In the genomic region with DNA sequence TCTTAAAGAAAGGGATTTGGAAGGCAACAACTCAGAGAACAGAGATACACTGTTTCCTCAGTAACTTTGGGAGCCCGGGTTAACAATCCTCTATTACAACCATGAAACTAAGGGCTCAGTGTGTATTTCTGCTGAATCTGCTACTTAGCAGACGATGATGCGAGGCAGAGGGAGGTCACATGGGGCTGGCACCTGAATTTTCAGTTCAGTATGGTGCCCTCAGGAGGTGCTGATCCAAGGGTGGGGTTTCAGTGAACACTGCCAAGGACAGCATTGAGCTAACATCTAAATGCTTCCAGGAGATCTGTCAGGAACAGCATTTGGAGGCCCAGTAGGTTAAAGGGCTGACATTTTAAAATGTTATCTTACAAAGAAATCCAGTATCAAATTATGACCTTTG, we compare ENCODE assay signal across 10 mouse cellular contexts. TPM values are rescaled to one million over a fixed set of nuclear protein-coding genes. Genes with fewer than 3 reads are reported as not detected.
DNase-seq lines count a peak whose midpoint lies in the region; ATAC-seq lines count a peak whose summit lies in the region.
"Had no signal": no experiment of that assay in that cellular context is flagged by ENCODE, and none has a peak within 500 bp of the region (broad histone marks: within the 10 kb centered on the region; RNA-seq: fewer than 3 reads in every experiment).

No protein-coding gene starts in this region.

- no peak overlapping the region for H3K27ac ChIP-seq in forebrain, embryonic 15.5 days (replicated peaks)
- H3K27ac ChIP-seq in liver, embryonic 11.5 days (ENCODE audit: low read depth, low read length), result no peak overlapping the region

- no peak for ATAC-seq in forebrain, embryonic 15.5 days (replicated peaks)
- no peak for ATAC-seq in liver, embryonic 11.5 days (replicated peaks; ENCODE audit: low FRiP score)

- 34% methylated on average over 3 of the region's 3 CpGs for WGBS in forebrain, embryonic 15.5 days
- 61% methylated on average over 3 of the region's 3 CpGs for WGBS in liver, embryonic 11.5 days

- H3K4me1 ChIP-seq in forebrain, embryonic 15.5 days, result peaks cover 21% of the 10 kb centered on the region
- H3K4me1 ChIP-seq in liver, embryonic 11.5 days (replicated peaks; ENCODE audit: control insufficient read depth, insufficient read depth, low read length), result peaks cover 19% of the 10 kb centered on the region

- DNase-seq in 3T3-L1 (ENCODE audit: low read depth, low spot score), result peak; percentile 29
- DNase-seq in CD4-positive helper T cell, adult 2 months (ENCODE audit: low read depth, low spot score), result peak; percentile 31
- no peak for DNase-seq in liver, embryonic 11.5 days (ENCODE audit: low spot score)
- DNase-seq in left cerebral cortex, adult 8-10 months (ENCODE audit: low spot score in 2 of 2), result no peak
- DNase-seq in embryo, embryonic 9.5 days (ENCODE audit: extremely low spot score), result no peak
- no peak for DNase-seq in ovary, postnatal 36 days (ENCODE audit: low spot score)
- DNase-seq in cerebellum, postnatal 14 days, result no peak
- DNase-seq: adrenal gland, adult 2 months; lung, adult 2 months had no signal

- peak overlapping the region; percentile 27 for H3K4me3 ChIP-seq in forebrain, embryonic 15.5 days
- H3K4me3 ChIP-seq in liver, embryonic 11.5 days (ENCODE audit: low read depth, low read length), result peak overlapping the region; percentile 49

- peaks cover 23% of the 10 kb centered on the region; the same call in 1 of the 2 replicates for H3K27me3 ChIP-seq in forebrain, embryonic 15.5 days
- H3K27me3 ChIP-seq in liver, embryonic 11.5 days (replicated peaks; ENCODE audit: control insufficient read depth, insufficient read depth, low read length), result no peaks in the 10 kb centered on the region

- no peaks in the 10 kb centered on the region for H3K36me3 ChIP-seq in forebrain, embryonic 15.5 days
- peaks cover 23% of the 10 kb centered on the region for H3K36me3 ChIP-seq in liver, embryonic 11.5 days (ENCODE audit: control insufficient read depth, insufficient read depth, low read length)

- no peaks in the 10 kb centered on the region for H3K9me3 ChIP-seq in forebrain, embryonic 15.5 days
- H3K9me3 ChIP-seq in liver, embryonic 11.5 days (ENCODE audit: control insufficient read depth, low read length), result no peaks in the 10 kb centered on the region

- H3K9ac ChIP-seq in forebrain, embryonic 15.5 days (replicated peaks), result no peak overlapping the region
- peak overlapping the region; percentile 57 for H3K9ac ChIP-seq in liver, embryonic 11.5 days (ENCODE audit: low read depth, low read length)

- H3K4me2 ChIP-seq in forebrain, embryonic 15.5 days (replicated peaks), result peak overlapping the region; percentile 34
- peak overlapping the region; percentile 72 for H3K4me2 ChIP-seq in liver, embryonic 11.5 days

RNA-seq across cellular contexts. Expression of a gene that starts 1.8 kb away (rescaled TPM):
- polyA plus RNA-seq in forebrain, embryonic 15.5 days (2015; fragmentation: Nextera tagmentation; extraction: Ambion mirVana), result 6.3 and 7.0 TPM in 2 replicates
- polyA plus RNA-seq in liver, embryonic 11.5 days (2014; fragmentation: Nextera tagmentation; extraction: Ambion mirVana), result 37.2 and 37.8 TPM in 2 replicates
- total RNA-seq in left cerebral cortex, adult 8-10 months (2022), result under 1 TPM; 0.11 to 0.41 (median 0.20) TPM

RNA-seq across cellular contexts. Expression of a gene that starts 28.9 kb away (rescaled TPM):
- 24.6 and 27.3 TPM in 2 replicates for polyA plus RNA-seq in forebrain, embryonic 15.5 days (2015; fragmentation: Nextera tagmentation; extraction: Ambion mirVana)
- 6.2 TPM in 2 replicates for polyA plus RNA-seq in liver, embryonic 11.5 days (2014; fragmentation: Nextera tagmentation; extraction: Ambion mirVana)
- 100 to 1,000 TPM in 1 of 4 experiments, 10 to 100 TPM in 3; 76.7 to 101 (median 89.2) TPM for total RNA-seq in left cerebral cortex, adult 8-10 months (2022)

RNA-seq across cellular contexts. Expression of a gene that starts 31.7 kb away (rescaled TPM):
- polyA plus RNA-seq in forebrain, embryonic 15.5 days (2015; fragmentation: Nextera tagmentation; extraction: Ambion mirVana), result 0.20 and 0.29 TPM in 2 replicates
- 5.1 and 14.4 TPM in 2 replicates for polyA plus RNA-seq in liver, embryonic 11.5 days (2014; fragmentation: Nextera tagmentation; extraction: Ambion mirVana)
- under 1 TPM in 2 of 4 experiments, not detected in 2; 0.44 to 0.80 TPM for total RNA-seq in left cerebral cortex, adult 8-10 months (2022)
- total RNA-seq: adrenal gland, adult 2 months had no signal
- polyA plus RNA-seq: adrenal gland, adult 2 months had no signal

Comparison
In these comparisons a context has a peak if more than half of its experiments do, and no peak if none do; other contexts are left out.
1. DNase-seq: peak in 3T3-L1 (single experiment) and CD4-positive helper T cell, adult 2 months (single experiment); none in liver, embryonic 11.5 days (single experiment), left cerebral cortex, adult 8-10 months (0 of 2), embryo, embryonic 9.5 days (single experiment), ovary, postnatal 36 days (single experiment) and cerebellum, postnatal 14 days (0 of 2).